Mouse (Mus musculus) embryonic stem cell, embryonic (primary cell): ENCODE results near the gene Creb3.

Source experiments
- CTCF ChIA-PET, 4 experiments: fragments of 300-600 bp in 2 of 4; fragments of 350-600 bp in 2 of 4; sonication (Branson Sonifier 250); formaldehyde crosslinking; loops; one replicate each; lab custom pipeline; 2022; ENCODE audit warnings: inconsistent platforms in 2 of 4; lab: Charles Lee
- POLR2A ChIA-PET, 4 experiments: fragments of 300-600 bp in 2 of 4; fragments of 350-600 bp in 2 of 4; sonication (Branson Sonifier 250); formaldehyde crosslinking; loops; one replicate each; lab custom pipeline; 2022; ENCODE audit warnings: antibody characterized with exemption in 4 of 4, inconsistent platforms in 1 of 4; lab: Charles Lee

Creb3 gene

DNA sequence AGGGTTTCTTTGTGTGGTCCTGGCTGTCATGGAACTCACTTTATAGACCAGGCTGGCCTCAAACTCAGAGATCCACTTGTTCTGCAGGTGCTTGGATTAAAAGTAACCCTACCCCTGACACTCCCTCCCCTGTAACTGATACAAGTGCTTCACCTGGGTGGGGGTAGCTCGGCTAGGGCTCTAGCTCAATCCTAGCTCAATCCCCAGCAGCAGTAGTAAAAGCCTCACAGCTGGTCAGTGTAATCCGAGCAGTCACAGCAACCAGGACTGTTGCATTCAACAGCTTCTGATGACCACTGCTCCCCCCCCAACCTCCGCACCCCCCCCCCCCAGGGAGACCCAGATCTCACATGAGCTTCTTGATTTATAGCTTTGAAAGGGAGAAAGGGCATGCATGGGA is 20.1 kb upstream of the Creb3 start:
- POLR2A ChIA-PET, result interaction anchor here in 2 of 4 experiments (0.7 to 1.9 kb wide), 8 partner anchors 8 to 44 kb away, joined by 3 to 6 read pairs (median 4); partner anchors contain the start of genes Gba2 (in 1 of the 2) and Rgp1 (in 1 of the 2)
- CTCF ChIA-PET, result interaction anchor here in 3 of 4 experiments (0.5 to 1.2 kb wide), 3 partner anchors 12 to 487 kb away, joined by 3 to 4 read pairs (median 3); no protein-coding TSS in a partner anchor

DNA sequence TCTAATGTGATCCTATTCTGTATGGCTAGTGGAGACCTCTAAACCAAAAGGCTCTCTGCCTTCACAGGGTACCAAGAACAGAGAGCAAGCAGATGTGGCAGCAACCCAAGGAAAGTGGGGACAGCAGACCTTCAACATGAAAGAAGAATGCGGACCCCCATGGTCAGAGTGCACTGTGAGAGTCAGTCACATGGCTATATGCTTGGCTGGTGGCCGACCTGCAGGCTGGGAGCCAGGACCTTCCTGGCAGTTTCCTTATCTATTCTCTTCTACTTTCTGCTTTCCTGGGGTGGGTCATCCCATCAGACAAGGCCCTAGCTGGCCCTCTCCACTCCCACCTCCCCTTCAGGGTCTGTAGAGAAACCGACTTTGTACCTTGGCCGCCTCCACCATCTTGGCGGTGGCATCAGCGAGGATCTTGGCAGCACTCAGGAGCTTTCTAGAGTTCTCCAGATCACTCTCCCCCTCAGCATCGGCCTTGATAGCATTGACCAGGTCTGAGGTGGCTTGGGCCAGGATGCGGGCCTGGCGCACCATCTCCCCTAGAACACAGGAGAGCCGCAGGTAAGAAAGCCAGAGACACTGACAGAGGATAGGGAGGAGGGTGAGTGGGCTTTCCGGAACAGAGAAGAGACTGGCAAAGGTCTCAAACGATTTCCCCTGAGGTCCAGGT is 15.6 kb upstream of the Creb3 start:
- ChIA-PET CTCF (interaction anchor here in 2 of 4 experiments (1.1 to 2.0 kb wide), 2 partner anchors 16 to 19 kb away, joined by 5 read pairs; partner anchors contain the start of genes Creb3 (in 1 of the 2) and Tln1 (in 1 of the 2)), POLR2A (interaction anchor here in 3 of 4 experiments (1.1 to 4.3 kb wide), 9 partner anchors 8 to 40 kb away, joined by 3 to 21 read pairs (median 5); partner anchors contain the start of genes Tln1 (in 3 of the 3) and Creb3 (in 2 of the 3))

DNA sequence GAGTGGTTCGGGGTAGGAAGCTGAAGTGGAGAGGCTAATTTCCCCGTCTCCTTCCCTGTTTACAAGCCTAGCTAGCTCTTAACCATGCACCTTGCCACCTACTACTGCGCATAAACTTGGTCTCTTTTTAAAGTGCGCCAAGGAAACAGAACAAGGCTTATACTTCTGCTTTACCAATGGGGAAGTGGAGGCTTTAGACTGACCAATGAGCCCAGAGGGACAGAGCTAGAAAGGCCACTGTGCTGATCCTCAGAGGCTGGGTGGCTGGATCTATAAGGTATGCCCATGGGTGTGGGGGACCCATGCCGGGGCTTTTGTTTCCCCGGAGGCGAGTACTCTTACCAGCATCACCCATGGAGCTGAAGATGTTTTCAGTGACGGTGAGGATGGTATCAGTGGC is 15.0 kb upstream of the Creb3 start:
- ChIA-PET CTCF (interaction anchor here (0.9 to 2.0 kb wide), 6 partner anchors 15 to 83 kb away, joined by 4 to 6 read pairs (median 4); partner anchors contain the start of genes Creb3 (in 1 of the 4) and Tln1 (in 1 of the 4)), POLR2A (interaction anchor here in 3 of 4 experiments (1.1 to 4.3 kb wide), 9 partner anchors 9 to 40 kb away, joined by 3 to 21 read pairs (median 5); partner anchors contain the start of genes Tln1 (in 3 of the 3) and Creb3 (in 2 of the 3))

DNA sequence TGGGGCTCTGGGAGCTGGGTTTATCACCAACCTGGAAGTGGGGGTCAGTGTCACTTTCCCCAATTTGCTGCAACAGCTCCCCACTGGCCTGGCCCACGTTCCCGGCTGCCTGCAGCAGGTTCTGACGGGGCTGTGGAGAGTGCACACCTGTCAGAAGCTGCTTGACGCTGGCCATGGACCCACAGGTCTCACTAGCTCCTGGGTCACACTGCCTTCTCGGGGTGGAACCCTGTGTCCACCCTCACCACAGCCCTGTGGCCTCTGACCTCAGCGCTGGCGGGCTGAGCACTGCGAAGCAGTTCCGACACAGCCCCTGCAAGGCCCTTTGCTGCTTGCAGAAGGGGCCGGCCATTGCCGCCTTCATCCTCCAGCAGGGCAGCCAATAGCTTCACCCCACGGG is 13.1 kb upstream of the Creb3 start:
- ChIA-PET POLR2A (interaction anchor here in 2 of 4 experiments (0.8 to 4.3 kb wide), 5 partner anchors 10 to 30 kb away, joined by 3 to 21 read pairs (median 4); partner anchors contain the start of genes Creb3 (in 2 of the 2), Tln1 (in 2 of the 2), Gba2 (in 1 of the 2) and Rgp1 (in 1 of the 2)), CTCF (interaction anchor here in 3 of 4 experiments (1.0 to 2.0 kb wide), 4 partner anchors 14 to 21 kb away, joined by 3 to 6 read pairs (median 3); partner anchors contain the start of gene Tln1 (in 1 of the 3))

DNA sequence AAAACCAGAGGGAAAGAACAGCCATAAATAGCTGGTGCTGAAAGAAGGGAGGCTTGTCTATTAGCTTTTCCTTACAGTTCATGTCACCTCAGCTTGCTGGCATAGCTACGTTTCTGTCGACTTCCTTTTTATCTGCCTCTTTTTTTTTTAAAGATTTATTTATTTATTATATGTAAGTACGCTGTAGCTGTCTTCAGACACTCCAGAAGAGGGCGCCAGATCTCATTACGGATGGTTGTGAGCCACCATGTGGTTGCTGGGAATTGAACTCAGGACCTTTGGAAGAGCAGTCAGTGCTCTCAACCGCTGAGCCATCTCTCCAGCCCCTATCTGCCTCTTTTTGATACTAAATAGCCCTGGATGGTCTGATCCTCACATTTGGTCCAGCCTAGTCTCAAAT is 10.3 kb upstream of the Creb3 start:
- CTCF ChIA-PET, result interaction anchor here in 2 of 4 experiments (1.4 to 1.6 kb wide), 3 partner anchors 11 to 120 kb away, joined by 3 to 6 read pairs (median 3); partner anchors contain the start of genes Creb3 (in 1 of the 2) and Tln1 (in 1 of the 2)
- POLR2A ChIA-PET, result interaction anchor here in 3 of 4 experiments (0.9 to 3.4 kb wide), 5 partner anchors 9 to 11 kb away, joined by 3 to 12 read pairs (median 5); partner anchors contain the start of genes Creb3 (in 3 of the 3) and Tln1 (in 3 of the 3)

DNA sequence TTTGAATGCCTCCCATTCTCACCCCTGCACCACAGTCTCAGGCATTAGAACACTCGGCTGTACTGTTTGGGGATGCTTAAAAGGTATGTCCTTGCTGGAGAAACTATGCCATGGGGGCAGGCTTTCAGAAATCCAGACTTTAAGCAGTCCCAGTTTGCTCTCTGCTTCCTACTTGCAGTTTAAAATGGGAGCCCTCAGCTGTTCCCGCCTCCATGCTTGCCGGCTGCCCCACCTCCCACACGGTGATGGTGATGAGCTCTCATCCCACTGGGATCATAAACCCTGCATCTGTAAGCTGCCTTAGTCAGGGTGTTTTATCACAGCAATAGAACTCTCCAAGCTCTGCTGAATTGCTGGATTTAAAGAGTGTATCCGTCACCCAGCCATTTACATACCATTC is 9.7 kb upstream of the Creb3 start:
- POLR2A ChIA-PET, result interaction anchor here in 2 of 4 experiments (0.5 to 3.4 kb wide), 5 partner anchors 8 to 24 kb away, joined by 3 to 12 read pairs (median 3); partner anchors contain the start of genes Tln1 (in 2 of the 2) and Creb3 (in 1 of the 2)
- CTCF ChIA-PET, result interaction anchor here in 2 of 4 experiments (0.8 to 1.6 kb wide), 5 partner anchors 10 to 120 kb away, joined by 3 to 6 read pairs (median 3); partner anchors contain the start of genes Creb3 (in 1 of the 2) and Tln1 (in 1 of the 2)

DNA sequence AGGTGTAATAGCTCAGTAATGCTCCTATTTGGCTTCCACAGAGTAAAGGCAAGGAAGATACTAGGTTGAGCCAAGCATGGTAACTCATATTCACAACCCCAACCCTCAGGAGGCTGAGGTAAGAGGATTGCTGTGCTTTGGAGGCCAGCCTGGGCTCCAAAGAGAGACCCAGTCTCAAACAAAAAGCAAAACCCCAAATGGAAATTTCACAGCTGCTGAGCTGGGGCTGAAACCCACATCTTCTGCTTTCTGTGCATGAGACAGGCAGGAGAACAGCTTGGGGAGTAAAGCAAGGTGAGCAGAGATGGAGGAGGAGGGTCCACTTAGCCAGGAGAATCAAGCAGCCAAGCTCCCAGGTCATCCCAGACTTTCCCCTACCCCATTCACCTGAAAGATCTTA is 8.2 kb upstream of the Creb3 start:
- ChIA-PET POLR2A (interaction anchor here in 3 of 4 experiments (1.1 to 14.2 kb wide), 6 partner anchors 8 to 53 kb away, joined by 3 to 293 read pairs (median 4); partner anchors contain the start of genes Tln1 (in 2 of the 3), Creb3 (in 1 of the 3), Gba2 (in 1 of the 3) and Msmp (in 1 of the 3)), CTCF (interaction anchor here in 3 of 4 experiments (1.1 to 1.2 kb wide), 3 partner anchors 9 to 26 kb away, joined by 3 read pairs; partner anchors contain the start of genes Creb3 (in 1 of the 3) and Tln1 (in 1 of the 3))

GRCm38 (mm10) chr4:43555926-43556325 is 6.2 kb upstream of the Creb3 start:
- ChIA-PET CTCF (interaction anchor here in 3 of 4 experiments (0.8 to 1.4 kb wide), 3 partner anchors 26 to 74 kb away, joined by 3 to 4 read pairs (median 3); no protein-coding TSS in a partner anchor), POLR2A (interaction anchor here in 2 of 4 experiments (1.0 to 14.2 kb wide), 6 partner anchors 9 to 44 kb away, joined by 3 to 293 read pairs (median 6); partner anchors contain the start of genes Gba2 (in 1 of the 2), Msmp (in 1 of the 2) and Rgp1 (in 1 of the 2))

GRCm38 (mm10) chr4:43558028-43558630 is 4.0 kb upstream of the Creb3 start:
- ChIA-PET CTCF (interaction anchor here in 2 of 4 experiments (0.8 to 2.4 kb wide), 6 partner anchors 27 to 79 kb away, joined by 3 to 10 read pairs (median 4); partner anchors contain the start of gene Arhgef39 (in 1 of the 2)), POLR2A (interaction anchor here (0.6 to 14.2 kb wide), 19 partner anchors 9 to 557 kb away, joined by 3 to 293 read pairs (median 4); partner anchors contain the start of genes Gba2 (in 3 of the 4), Rgp1 (in 3 of the 4), Arhgef39 (in 1 of the 4) and Msmp (in 1 of the 4))

GRCm38 (mm10) chr4:43558631-43559356 is 3.3 kb upstream of the Creb3 start:
- CTCF ChIA-PET, result interaction anchor here (0.6 to 2.4 kb wide), 8 partner anchors 28 to 72 kb away, joined by 3 to 10 read pairs (median 4); partner anchors contain the start of gene Arhgef39 (in 1 of the 4)
- POLR2A ChIA-PET, result interaction anchor here (0.6 to 14.2 kb wide), 28 partner anchors 10 to 558 kb away, joined by 3 to 293 read pairs (median 4); partner anchors contain the start of genes Gba2 (in 3 of the 4), Rgp1 (in 3 of the 4), Arhgef39 (in 1 of the 4) and Msmp (in 1 of the 4)

DNA sequence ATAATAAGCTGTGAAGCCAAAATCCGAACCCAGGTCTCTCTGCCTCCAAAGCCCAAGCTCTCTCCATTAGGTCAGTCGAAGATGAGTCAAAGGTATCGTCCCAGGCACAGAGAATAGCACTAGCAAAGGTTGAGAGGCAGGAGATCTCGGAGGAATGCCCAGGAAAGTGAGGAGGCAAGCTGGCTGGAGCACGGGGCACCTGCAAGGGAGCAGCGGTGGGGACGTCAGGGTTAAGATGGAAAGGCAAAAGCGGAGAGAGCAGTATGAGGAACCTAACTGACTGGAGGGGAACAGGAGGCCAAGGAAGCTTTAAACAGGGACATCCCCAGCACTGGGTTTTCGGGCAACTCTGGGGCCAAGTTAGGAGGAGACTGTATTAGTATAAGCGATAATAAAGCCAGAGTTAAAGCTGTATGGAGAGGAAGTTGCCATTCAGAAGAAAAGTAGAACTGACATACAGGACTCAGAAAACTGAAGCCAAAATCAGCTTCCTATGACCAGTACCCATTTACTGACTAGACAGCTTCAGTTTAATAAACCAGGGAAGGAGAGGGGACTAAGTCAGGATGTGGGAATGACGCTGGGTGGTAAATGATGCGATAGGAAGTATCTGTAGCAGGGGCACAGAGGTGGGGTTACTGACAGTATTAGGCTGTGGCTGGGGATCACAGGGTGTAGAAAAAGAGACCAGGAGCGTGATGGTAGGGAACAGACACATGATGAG is 2.5 kb upstream of the Creb3 start:
- POLR2A ChIA-PET, result interaction anchor here (0.6 to 14.2 kb wide), 23 partner anchors 7 to 559 kb away, joined by 3 to 293 read pairs (median 4); partner anchors contain the start of genes Gba2 (in 3 of the 4), Rgp1 (in 3 of the 4), Ccdc107 (in 1 of the 4) and Msmp (in 1 of the 4)
- CTCF ChIA-PET, result interaction anchor here in 3 of 4 experiments (0.9 to 2.4 kb wide), 6 partner anchors 19 to 35 kb away, joined by 3 to 10 read pairs (median 4); partner anchors contain the start of genes Gba2 (in 1 of the 3) and Rgp1 (in 1 of the 3)

DNA sequence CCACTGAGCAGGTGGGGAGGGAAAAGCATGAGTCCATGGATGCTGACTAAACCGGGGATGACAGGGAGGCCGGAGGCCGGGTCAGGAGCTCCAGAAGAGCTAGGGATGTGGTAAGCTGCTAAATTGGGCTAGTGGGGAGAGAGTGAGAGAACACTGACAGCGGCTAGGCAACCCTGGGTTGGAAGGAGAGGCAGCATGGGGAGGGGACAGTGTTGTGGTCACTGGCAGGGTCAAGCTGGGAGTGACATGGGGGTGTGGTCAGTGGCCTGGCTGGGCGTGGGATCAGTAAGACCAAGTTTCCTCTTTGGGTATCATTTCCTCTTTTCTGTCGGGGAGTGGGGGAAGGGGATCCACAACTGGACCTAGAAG is 1.9 kb upstream of the Creb3 start:
- ChIA-PET CTCF (interaction anchor here in 1 of 4 experiments (1.0 kb wide), 1 partner anchor 19 kb away, joined by 5 read pairs; the partner anchor contains the start of genes Gba2 and Rgp1), POLR2A (interaction anchor here in 3 of 4 experiments (0.6 to 14.2 kb wide), 16 partner anchors 8 to 731 kb away, joined by 3 to 293 read pairs (median 4); partner anchors contain the start of genes Gba2 (in 2 of the 3), Rgp1 (in 2 of the 3), Ccdc107 (in 1 of the 3) and Msmp (in 1 of the 3))

- POLR2A ChIA-PET, result interaction anchor here in 3 of 4 experiments (1.0 to 14.2 kb wide), 15 partner anchors 10 to 146 kb away, joined by 3 to 293 read pairs (median 11); partner anchors contain the start of genes Gba2 (in 3 of the 3), Rgp1 (in 3 of the 3), Arhgef39 (in 1 of the 3) and Ccdc107 (in 1 of the 3)
- CTCF ChIA-PET, result interaction anchor here in 2 of 4 experiments (1.5 to 2.0 kb wide), 2 partner anchors 109 to 129 kb away, joined by 3 to 4 read pairs; no protein-coding TSS in a partner anchor
Measured at GRCm38 (mm10) chr4:43560976-43561375, 1.2 kb upstream of the Creb3 start.

GRCm38 (mm10) chr4:43561436-43561996 is 616 bp upstream of the Creb3 start:
- CTCF ChIA-PET, result interaction anchor here in 3 of 4 experiments (1.4 to 2.2 kb wide), 9 partner anchors 12 to 130 kb away, joined by 3 to 11 read pairs (median 4); partner anchors contain the start of genes Gba2 (in 1 of the 3) and Rgp1 (in 1 of the 3)
- POLR2A ChIA-PET, result interaction anchor here (0.6 to 14.2 kb wide), 48 partner anchors 9 to 1823 kb away, joined by 3 to 293 read pairs (median 6); partner anchors contain the start of genes Gba2 (in 4 of the 4), Rgp1 (in 4 of the 4), Hint2 (in 2 of the 4) and Msmp (in 2 of the 4)
